Mouse (Mus musculus) c-Kit-positive CD71-positive TER-119-negative erythroid progenitor cells, embryonic 14.5 days (primary cell): ENCODE data around the gene Kif5c.

Source experiments
- DNase-seq: peaks from one replicate; pipeline ENCODE4 v3.0.0-alpha.2; 2013; ENCODE audit warnings: low read depth

Gene Kif5c

DNA sequence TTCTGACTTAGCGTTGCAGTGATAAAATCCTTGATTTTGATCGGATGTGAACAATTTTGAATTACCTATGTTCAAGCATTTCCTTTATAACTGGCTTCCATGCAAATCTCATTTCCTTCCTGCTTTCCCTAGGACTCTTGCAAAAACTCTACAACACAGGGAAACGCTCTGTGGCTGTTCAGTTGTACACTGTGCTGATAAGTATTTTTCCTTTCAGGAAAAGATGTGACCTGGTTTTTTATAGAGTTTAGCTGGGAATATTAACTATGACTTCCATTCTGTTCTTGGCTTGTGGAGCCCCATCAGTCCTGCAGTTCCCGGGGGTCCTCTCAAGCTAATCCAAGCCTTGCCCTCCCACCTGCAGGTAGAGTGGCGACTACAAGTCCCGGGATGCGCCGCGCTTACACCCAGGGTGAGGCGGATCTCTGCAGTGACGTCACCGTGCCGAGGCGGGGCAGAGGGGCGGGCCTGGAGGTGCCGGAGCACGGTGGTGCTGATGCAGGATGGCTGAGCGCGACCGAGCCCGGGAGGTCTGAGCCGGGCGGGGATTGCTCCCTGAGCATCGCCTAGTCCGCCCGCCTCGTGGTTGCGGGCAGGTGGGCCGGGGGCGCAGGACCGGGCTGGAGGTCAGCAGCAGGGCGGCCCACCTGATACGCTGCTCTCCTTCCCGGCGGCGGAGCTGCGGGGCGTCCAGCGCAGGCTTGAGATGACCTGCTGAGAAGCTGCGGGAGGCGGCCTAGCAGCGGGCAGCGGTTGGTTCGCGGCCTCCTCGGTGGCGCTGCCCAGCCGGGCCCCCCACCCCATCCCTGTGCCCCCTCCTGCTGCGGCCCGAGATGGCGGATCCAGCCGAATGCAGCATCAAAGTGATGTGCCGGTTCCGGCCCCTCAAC is at the start of gene Kif5c:
Gene Kif5c, plus strand, starts transcription at position 470 of the 890 bp plus-strand sequence.
- peak; percentile 40 for DNase-seq

DNA sequence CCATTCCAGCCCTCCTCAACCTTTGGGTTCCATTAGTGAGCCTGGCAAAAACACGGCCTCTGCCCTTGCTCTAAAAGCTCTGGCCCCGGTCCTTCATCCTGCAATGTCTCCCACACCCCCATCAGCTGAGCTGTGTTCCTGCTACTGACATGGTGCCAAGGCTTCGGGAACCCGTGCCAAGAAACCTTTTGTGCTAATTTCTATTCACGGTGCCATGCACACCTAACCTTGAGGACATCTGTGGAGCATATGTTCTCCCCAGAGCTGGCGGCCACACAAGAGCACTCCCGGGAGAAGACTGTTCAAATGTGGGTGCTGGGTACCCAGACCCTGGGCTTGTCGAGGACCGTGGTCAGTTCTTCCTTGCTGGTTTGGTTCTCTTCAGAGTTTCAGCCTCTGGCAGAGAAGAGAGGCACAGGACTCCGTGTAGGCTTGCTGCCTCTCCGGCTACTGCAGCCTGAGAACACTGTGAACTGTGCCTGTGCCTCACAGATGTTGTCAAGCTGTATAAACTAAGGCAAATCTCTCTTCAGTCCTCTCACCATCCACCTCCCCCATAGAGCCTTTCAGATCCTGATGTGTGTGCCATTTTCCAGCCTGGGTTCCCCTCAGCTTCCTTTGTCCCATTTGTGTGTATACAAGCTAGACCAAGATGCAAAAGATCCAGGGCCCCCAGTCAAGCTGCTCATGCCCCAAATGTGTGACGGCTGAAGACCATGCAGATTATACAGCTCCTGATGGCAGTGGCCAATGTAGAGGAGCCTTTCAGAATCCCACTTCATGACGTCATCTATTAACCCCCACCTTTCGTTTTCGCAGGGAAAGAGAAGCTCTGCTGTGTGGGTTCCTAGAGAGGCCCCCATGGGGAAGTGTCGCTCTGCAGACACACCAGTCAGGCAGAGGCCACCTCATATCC is 49.0 kb upstream of the Kif5c start:
- no peak for DNase-seq

DNA sequence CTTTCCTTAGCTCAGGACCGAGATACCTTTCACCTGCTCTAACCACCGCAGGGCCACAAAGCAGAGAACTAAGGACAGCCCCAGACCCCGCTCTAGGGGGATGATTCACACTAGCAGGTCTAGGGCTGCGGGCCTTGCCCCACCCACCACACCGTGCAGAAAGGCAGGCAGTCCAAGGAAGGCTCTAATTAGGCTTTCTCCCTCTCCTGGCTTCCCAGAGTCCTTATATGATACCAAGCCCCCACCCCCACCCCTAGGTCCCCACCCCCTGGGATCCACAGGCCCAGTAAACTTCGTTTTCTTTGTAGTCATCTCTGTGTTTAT is 48.4 kb upstream of the Kif5c start:
- no peak for DNase-seq

DNA sequence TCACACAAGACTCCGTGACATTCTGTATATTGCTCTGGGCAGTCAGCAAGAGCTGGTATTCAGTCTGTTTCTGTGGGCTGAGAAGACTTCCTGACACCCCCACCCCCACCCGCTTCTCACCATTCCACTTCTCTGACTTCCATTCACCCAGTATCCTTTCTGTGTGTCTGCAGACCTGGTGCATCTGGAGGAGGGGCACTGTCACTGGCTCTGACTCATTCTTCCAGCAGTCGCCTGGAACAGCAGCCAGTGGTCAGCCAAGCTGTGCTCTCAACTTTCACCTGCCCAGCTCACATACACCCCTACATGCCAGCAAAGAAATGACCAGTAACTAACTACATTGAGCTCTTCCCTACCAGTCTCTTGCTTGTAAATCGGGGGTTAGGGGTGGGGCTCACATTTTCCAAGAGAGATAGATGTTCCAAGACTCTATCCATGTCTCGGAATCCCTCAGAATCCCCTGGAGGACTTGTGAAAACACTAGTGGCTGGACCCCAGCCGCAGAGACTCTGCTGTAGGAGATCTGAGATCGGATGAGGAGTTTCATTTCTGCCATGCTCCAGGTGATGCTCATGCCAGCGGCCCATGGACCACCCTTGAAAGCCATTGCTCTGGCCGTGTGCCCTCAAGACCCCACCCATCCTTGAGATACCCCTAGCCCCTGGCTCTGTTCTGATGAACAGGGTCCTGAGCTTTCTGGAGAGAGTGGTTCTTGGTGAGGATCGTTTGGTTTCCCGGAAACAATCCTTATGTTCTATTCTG is 47.8 kb upstream of the Kif5c start:
- no peak for DNase-seq

DNA sequence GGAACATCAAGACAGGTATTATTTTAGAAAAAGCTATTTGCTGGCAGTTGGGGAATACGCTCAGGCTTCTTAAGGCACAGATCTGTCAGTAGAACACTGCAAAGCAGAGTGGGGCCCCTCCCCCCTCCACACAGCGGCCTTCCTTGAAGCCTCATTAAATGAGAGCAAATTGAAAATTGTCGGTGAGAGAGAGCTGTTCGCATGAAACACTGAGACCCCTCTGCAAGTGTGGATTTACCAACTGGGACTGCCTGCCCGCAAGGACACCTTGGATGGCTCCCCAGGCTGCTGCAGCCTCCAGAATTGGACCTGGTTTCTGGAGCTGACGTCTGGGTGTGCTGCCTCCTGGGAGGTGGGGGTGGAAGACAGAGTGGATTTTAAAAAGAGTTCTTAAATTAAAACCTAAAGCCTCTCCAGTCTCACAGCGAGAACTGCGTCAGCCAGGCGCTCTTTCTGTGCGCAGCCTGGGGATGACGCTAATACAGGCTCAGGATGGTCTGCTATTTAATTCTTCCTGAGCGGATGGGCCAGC is 46.9 kb upstream of the Kif5c start:
- no peak for DNase-seq

DNA sequence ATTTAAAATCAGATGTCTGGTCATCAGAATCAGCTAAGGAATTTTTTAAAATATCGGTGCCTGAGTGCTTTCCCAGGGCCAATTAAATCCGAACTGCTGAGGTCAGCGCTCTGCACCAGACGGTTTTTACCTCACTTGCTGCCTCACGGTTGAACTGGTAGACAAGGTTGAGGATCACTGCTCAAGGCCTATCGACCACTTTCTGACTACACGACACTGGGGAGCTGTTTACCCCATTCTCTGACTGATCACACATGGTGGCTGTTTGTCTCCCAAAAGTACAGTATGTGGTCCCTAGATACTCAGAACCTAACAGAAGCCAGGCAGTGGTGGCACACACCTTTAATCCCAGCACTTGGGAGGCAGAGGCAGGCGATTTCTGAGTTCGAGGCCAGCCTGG is 46.4 kb upstream of the Kif5c start:
- DNase-seq: no peak

DNA sequence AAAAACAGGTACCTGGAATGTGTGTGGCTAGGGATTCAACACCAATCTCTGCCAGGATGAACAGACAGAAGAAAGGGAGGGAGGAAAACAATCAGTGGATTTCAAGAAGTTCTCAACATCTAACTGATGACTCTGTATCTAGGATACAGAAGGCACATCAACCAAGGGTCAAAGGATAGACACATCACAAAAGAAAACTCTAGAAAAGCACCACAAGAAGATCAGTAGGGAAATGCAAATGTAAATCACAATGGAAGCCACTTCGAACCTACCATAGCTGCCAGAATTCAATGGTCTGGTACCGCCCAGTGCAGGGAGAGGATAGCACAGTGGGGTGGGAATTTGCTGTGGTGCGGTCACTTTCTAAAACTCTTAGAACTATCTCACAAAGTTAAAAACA is 45.8 kb upstream of the Kif5c start:
- no peak for DNase-seq

DNA sequence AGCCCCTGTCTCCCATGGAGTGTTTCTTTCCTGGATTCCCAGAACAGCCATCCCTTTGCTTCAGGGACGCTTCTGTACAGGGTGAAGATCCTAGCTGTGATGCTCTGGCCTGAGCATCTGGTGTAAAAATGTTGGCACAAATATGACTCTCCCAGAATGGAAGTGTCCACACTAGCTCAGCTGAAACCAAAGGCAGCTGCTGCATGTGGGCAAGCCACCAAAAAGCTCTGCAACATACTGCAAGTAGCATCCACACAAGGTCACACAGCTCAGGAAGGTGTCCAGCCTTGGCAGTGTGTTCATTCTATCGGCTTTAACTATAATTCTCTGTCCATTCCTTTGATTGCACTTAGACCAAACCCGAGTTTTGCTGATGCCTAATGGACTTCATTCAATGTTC is 38.5 kb upstream of the Kif5c start:
- no peak for DNase-seq

DNA sequence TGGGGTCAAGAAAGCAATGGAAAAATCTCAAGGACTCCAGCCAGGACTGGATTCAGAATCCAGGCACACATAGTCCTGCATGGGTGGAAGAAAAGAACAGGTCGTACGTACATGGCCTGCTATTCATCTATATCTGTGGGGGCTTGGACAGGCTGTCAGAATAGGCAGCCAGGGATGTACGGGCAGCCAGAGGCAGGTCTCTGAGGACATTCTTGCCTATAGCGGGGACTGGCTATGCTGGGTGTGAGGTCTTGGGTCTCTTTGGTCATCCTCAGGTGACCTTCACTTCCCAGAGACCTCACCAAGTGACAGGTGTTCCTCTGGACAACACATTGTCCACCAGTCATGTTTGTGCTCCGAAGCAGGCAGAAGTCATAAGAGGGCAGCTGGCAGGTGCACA is 36.6 kb upstream of the Kif5c start:
- DNase-seq: no peak

DNA sequence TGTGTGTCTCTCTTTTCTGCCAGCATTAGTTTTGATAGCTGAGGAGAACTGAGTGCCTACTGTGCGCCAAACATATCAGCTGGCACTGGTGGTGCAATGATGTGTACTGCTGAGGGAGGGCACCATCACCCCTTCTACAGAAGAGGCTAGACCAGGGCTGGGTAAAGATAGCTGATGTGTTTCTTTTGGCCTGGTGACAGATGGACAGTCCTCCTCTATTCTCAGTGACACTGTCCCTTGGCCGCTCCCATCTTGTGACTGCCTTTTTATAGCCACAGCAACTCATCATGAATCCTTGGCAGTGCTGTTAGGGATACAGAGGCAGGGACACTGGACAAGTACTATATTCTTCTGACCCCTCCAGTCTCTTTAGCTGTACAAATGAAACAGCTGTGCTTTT is 35.8 kb upstream of the Kif5c start:
- DNase-seq: no peak

DNA sequence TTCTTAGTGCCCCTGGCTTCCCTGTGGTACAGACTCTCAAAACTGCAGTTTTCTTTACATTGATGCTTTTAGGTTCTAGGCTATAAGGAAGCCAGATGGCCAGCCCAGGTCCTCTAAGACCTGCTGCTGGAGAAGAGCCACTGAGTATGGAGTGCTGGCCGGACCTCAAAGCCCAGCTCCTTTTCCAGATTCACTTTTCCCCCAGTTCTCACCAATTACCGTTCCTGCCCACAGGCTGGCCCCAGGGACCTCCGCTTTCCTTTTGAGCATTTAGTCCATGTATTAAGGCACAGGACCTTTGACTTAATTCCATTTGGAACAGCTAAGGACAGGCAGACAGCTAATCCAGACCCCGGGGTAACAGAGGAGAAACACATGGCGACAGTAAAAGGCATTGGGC is 28.6 kb upstream of the Kif5c start:
- no peak for DNase-seq

DNA sequence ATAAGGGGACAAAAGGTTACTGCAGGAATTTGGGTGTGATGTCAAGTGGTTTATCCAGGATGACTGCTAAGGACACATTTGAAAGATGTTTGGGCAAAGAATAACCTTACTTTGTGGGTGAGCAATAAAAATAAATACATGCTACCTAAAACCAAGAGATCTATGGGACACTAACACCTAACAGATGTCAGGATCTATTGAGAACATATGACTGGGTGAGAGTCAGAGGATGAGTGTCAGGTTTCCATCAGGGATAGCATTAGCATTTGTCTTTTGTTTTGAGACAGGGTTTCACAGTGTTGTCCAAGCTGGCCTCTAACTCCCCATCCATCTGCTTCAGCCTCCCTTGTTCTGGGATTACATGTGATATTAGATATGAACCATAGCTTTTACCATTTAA is 26.2 kb upstream of the Kif5c start:
- no peak for DNase-seq

DNA sequence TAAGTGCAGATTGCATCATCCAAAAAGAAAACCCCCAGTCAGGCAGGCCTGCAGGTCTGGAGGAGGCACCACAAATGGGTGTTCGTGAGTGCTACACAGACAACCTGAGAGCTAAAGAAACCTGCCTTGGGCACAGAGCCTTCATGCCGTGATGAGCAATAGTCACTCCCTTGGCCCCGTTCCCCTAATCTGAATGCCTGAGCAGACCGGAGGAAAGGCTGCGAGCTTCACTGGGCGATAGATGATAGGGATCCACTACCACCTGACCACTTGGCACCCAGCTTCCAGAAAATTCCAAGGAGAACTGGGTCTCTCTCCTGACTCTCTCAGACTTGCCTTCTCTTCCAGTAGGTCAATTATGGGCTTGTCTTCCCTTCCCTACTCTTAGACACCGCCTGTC is 24.2 kb upstream of the Kif5c start:
- no peak for DNase-seq

DNA sequence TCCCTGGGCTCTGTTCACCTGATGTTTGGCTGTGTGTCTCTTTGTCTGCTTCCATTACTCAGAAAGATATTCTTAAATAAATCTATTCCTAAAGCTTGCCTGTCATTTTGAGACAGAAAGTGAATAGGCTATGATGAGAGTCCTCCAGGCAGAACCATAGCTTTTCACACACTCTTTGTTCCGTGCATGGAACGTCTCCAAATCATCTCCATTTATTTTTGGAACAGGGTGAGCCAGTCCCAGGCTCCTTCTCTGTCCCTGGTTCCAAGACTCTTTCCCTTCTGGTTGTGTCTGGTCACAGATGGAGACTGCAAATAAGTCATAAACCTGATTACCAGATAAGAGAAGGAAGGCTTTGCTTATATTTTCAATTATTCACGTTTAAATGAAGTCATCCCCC is 22.8 kb upstream of the Kif5c start:
- no peak for DNase-seq

DNA sequence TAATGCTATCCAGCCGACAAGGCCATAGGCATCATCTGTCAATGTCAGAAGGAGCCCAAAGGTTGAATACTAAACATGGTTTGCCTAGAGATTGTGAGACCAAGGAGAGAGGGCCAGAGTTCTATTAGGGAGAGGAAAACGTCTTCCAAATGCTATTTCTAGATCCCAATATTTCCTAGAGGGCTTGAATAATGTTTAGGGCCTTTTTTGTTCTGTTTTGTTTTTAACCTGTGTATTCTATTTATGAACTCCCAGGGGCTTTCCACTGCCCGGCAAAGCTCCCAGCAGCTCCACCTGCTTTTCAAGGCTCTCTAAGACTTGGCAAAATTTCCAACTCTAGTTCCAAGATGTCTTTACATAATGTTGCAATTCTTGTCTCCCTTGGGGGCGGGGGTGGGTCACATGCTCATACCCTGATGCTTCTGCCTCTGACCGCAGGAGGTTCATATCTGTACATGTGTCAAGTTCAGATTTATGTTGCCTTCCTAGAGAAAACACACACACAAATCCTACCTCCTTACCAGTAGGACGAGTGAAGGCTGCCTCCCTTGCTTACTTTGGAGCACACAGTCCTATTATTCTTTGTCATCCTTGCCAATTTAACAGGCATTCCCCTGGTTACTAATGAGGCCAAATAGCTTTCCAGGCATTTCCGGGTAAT is 18.9 kb upstream of the Kif5c start:
- DNase-seq: no peak

DNA sequence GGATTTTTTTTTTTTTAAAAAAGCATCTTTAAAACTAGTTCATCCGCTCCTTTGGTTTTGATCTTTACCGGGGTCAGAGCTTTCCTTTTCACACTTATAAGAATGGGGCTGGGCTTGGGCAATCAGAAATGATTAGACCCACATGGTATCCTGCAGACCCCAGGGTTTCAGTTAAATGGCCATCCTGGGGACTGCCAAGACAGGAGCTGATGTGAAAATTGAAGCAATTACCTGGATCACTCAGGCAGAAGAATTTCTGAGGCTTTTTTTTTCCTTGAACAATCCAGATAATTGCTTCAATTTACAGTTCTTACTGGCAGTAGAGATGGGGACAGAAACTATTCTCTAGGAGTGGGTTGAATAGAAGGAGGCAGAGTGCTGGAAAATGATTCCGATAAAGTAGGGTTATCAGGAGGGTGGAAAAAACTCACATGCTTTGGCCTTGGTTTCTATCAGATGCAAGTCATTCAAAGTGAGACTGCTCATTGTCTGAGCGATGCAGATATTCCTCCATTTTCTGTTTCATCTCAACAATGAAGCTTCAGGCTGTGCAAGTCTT is 16.2 kb upstream of the Kif5c start:
- DNase-seq: no peak

DNA sequence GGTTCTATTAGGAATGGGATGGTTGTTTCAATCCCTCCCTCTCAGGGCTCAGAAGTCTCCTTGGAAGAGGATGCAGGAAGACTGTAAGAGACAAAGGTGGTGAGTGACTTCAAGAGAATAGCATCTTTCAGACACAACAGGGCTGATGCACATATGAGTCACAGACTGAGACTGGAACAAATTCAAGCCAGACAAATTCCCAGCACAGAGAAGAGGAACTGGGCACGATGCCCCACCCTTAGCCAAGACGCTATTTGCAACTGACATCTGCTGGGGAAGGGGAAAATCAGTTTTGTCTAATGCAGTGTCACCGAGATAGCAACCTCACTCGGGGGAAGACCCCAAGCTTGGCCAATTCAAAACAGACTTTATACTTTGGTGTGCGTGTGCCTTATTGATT is 9.5 kb upstream of the Kif5c start:
- DNase-seq: no peak

DNA sequence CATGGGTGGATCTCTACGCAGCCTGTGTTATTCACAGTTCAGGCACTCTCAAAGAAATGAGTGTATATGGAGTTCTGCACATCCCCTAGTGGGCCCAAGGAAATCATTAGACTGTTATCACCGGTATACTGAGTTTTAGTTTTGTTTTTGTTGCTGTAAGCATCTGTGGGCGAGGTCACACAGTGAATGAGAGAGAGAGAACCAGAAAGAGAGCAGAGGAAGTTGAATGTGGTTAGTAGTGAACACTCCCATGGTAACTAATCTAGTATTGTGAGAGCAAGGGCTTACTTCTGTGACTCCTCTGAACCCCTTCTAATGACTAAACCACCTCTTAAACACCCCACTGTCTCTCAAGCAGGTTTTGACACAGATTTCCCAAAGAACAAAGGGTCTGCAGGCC is 2.3 kb upstream of the Kif5c start:
- DNase-seq: no peak

DNA sequence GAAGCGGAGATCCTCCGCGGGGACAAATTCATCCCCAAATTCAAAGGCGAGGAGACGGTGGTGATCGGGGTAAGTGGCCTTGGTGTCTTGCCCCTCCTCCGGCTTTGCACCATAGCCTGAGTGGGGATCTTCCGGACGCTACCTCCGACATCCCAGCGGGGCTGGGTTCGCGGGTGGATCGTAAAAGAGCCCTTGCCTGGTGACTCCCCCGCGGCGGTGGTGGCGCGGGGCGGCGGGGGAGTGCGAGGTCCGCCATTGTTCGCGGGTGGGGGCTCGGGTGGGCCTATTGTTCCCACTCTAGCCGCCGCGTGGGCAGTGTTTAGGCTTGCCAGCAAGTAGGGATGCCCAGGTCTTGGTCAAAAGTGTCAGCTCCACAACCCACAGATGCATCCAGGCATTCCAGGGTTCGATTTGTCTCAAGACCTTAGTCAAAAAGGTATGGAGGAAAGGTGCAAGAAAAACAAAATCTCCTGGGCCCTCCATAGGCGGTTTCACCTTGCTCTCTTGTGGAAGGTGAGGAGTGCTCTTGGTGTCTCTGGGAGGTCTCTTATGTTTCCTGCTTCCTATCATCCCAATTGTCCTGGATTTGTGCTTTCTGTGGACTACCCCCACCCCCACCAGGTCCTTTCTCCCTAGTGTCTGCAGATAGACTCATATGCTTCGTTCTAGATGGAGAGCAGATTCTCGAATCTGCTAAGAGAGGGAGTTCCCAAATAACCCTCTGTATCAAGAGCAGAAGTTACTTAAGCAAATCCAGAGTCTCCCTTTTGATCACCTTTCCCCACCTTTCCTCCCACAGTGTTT is 823 bp downstream of the Kif5c start:
- no peak for DNase-seq

DNA sequence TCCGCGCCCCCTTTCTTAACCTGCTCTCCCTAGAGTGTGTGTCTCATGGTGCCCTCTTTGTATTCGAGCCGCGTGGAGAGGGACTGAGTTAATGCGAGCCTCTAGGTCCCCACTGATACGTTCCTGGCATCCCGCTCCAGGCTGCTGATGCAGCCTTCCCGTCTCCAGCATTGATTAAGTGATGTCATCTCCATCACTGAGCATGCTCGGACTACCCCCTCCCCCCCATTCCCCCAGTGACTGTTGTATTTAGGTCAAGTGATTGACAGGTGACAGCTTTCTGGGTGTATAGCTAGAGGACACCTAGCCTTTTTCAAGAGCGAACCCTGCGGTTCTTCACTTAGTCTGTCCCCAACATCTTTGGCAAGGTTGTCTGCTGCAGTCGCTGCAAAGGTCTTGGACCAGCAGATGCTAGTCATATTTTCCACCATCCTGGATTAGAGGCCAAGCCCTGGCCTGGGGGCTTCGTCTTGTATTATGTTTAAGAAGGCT is 1.6 kb downstream of the Kif5c start:
- no peak for DNase-seq
